Mouse (Mus musculus) layer of hippocampus, adult 11-12 months (tissue): Measurements from ENCODE around the gene Ehf.
A peak's percentile ranks its signal among the peaks of the same experiment; 100 is the strongest.

Source experiments
- DNase-seq: peaks from one replicate; pipeline ENCODE4 v3.0.0; 2022; ENCODE audit warnings: low spot score

The Ehf gene

DNA sequence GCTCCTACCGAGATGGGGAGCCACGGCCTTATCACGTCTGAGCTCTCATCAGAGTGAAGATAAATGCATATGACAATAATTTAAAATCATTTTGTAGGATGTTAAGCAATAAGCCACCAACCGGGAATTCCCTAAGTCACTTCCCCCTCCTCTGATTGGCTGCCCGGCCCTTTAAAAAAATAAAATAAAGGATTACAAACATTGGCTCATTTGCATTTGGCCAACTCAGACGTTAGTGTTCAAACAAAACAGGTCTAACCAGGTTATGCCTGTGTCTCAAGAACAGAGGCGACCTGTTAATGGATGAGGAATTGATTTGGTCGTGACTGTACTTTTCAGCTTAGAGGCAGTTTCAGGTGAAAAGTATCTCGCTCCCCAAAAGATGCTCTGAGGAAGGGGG lies at the start of gene Ehf:
Ehf (minus strand) TSS at position 147 of the 400 bp plus-strand sequence.
- no peak for DNase-seq

DNA sequence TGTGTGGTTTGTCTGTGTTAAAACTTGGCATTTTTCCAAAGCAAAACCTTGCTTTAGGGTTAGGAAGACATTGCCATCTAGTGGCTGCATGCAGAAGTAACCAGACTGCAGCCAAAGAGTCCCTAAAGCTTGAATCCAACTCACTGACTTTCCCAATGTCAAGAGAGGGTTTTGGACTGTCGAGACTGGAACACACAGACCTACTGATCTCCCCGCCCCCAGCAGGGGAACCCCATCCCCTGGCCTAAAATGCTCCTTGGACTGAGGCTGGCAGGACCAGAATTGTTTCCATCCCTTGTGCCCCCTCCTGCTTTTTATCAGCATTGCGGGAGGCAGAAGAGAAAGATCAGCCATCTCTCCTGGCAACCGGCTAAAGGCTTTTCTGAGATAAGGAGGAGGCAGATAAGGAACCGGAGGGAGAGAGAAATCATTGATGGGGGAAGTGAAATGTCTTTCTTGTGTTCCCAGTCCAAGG lies 44.4 kb upstream of the Ehf start:
- DNase-seq: peak; percentile 73

DNA sequence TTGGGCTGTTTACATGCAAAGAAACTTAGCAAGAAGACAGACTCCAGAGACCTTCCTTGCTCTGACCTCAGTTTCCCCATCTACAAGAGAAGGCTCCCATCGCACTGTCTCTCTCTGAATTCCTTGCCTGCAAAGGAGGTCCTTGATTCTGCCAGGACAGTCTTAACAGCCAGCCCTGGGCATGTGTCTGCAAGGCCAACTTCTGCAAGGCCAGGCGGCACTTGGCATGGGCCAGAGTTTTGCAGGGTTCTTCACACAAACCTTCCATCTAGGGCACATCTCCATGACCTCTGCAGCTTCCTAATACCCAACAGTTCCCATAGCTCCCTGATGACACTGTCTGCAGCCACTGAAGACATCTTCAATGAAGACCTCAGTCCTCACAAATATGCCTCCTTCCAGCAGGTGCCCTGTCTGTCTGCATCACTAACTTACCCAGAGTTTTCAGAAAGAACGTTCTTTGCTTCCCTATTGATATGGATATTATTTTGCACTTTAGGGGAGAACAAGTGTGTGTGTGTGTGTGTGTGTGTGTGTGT lies 43.7 kb upstream of the Ehf start:
- DNase-seq: no peak

DNA sequence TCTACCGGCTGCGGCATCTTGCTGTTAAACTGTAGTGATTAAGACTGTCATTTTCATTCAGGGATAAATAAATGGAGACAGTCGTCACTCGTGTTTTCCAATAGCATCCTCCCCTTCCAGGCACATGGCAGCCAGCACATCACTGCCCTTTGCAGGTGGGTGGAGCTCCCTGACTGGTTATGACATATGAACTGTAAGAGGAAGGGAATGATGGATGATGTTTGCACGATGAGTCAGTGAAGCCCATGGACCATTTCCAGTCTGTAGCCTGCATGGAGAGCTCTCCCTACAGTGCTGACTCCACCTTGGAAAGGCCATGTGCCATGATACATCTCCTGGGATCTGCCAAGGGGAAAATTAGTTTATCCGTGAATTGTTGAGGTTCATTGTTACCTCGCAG lies 40.5 kb upstream of the Ehf start:
- DNase-seq: no peak

DNA sequence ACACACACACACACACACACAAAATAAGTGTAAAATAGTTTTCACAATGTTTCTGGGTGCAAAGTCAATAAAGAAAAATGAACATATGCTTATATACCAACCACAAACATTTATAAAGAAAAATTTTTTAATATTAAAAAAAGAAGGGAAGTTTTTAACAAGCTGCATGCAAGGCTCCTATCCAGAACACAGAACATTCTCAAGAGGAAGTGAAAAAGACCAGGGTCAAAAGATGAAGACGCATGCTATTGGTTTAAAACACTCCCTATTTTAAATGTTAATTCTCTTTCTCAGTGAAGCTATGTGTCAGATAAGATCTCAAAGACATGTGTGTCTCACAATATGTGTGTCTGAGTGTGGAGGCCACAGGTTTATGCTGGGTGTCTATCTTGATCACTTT lies 39.0 kb upstream of the Ehf start:
- DNase-seq: no peak

DNA sequence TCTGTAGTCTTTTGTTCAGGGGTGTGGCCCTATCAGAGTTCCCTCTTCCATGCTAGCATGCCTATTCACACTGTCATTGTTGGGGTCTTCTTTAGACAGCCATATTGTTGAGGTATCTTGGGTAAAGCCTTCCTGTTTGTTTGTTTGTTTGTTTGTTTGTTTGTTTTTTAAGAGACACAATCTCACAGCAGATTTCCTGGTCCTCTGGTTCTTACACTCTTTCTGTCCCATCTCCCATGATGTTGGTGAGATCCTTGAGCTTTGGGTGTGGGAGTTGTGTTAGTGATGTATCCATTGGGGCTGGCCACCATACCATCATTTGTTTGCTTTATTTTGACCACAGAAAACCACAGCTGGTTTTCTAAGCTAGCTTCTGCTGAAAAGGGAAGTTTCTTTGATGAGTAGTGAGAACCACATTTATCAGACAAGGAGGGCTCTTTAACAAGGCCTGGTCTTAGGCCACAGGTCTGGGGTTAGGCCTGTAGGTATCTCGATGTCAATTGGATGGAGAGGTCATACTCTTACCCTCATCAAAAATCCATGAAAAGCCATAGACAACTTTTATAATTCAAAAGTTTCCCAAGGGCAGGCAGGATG lies 38.4 kb upstream of the Ehf start:
- no peak for DNase-seq

DNA sequence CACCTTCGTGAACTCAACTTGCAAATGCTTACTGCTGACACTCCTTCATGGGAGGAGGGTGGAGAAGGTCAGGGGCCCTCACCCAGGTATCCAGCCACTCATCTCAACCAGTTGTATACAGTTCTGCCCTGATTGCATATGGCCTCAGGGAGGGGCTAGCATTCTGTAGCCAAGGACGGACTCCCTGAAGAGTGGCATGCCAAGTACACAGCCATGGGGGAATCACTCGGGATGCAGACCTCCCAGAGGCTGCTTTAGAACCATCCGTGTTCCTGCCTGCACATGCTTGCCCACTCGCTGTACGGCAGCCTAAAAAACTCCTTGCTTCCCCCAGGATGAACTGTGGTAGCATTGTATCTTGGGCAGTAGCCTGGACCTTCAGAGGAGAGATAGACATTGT lies 35.6 kb upstream of the Ehf start:
- no peak for DNase-seq

DNA sequence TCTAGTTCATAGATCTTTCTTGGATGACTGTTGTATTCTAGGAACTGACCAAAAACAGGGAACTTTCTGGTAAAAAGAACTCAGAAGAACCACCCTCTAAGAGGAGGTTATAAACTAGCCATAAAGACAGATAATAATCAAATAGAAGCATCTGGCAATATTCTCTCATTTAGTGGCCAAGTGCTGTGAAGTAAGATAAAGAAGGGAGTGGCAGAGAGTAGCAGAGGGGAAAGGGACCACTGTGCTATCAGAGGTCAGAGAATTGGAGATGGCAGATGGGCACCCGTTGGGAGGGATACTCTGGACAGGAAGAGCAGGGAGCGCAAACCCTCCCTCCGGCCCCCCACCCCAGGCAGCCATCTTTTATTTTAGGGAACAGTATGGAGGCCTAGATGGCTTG lies 34.3 kb upstream of the Ehf start:
- no peak for DNase-seq

DNA sequence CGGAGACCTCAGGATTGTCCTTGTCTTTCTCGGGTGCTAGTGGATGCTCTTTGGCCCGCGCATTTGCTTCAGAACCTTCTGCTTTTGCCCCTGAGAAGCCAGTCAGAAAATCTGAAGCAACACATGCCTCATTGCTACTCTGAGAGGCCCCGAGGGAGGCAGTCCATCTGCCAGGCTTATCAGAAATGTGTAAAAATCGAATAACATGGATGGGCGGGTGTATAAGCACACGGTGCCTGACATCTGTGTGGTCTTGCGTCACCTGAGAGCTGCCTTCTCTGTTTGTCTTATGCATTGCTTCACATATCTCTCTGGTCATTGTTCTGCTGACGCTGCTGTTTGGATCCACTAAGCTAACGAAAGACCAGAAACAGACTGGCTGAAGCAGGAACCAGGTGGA lies 33.5 kb upstream of the Ehf start:
- peak; percentile 10 for DNase-seq

DNA sequence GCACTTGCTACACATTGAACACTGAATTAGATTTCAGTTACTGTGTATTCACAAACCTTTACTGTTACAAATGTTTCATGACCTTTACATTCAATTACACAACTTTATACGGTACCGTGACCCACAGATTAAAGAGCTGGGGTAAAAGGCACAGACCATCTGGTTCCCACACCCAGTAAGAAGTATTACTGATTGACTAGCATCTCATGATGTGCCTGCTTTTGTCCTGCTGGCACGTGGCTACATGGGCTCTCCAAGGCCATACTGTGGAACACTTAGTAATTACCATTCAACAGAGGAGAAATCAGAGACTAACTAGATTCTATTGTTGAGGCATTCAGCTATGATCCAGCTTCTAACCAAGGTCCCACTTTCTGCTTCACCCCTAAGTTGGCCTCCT lies 32.9 kb upstream of the Ehf start:
- DNase-seq: no peak

DNA sequence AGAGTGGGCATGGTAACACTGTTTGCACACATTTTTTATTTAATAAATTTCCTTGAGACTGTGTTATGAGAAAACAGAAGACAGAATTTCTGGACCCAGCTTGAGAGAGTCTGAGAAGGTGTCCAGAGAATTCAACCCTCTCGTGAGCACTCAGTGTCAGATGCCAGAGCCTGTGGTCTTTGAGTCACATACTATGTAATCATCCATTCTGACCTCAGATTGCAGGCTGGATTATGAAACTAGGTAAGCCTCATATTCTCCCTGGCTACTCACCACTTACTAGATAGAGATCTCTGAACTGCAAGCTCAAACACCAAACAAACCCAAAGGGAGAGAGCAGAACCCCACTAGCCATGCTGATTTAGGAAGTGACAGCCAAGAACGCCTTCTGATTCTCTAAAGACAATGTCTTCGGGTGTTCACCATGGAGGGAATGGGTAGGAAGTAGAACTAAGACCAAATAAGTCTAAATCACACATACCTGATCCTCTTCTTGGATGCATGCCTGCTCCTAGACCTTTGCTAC lies 28.7 kb upstream of the Ehf start:
- no peak for DNase-seq

DNA sequence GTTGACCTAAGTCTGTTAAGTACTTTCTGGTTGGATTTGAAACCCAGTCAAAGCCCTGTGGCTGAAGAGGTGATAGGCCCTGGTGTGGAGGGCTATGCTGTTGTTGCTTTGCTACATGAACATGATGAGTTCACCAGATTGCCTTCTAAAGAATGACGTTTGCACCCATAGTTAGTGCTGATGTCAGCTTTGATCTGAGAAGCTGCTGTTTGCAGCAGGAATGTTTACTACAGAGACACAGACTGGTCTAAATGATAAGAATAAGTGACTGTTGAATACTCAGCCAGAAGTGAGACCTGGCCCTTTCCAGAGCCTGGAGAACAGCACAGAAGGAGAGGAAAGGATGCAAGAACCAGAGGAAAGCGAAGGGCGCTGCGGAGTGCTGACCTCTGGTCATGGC lies 25.7 kb upstream of the Ehf start:
- DNase-seq: no peak

DNA sequence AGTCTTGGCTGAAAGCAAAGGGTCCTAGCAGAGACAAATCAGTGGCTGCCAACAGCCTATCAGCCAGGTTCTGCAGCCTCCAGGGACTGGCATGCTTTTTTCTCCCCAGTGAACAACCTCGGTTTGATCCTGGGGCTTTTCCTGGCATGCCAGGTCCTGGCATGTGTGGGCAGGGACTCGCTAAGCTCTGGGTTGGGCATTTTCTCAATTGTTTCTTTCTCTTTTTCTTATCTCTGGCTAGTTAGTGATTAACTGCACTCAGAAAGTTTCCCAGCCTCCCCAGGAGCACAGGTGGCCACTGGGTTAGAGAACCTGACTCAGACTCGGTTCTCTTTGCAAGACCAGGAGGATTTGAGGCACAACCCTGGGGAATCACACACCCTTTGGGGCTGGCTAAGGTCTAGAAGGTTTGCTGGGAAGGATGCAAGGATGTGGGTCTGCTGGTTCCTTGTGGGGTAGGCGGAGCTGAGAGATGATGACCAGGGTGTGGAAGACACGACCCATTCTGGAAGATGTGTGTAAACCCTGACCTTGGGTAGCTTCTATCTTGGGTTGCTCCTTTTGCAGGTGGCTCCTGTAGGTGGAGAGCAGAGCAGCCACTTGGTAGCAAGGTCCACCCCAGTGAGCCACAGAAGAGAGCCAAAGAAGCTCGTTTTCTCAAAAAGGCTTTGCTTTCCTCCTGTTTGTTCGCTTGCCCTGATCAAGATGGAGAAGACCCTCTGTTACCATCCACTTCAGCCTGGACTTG lies 22.4 kb upstream of the Ehf start:
- no peak for DNase-seq

DNA sequence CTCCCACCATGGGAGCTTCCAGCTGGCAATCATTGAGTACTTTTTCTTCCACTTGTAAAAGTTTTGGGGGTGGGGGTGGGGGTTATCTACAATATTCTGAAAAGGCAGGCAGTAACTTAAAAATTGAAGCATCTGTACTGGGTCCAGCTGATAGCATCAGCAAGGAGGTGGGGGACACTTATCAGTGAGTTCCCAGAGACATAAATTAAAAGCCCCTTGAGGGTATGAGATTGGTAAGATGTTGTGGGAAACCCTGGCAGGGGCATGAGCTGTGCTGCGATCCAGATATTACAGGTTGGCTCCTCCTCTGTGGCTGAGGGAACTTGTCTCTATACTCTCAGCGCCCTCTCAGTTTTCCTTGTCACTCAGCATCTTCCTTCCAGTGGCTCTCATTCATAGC lies 21.2 kb upstream of the Ehf start:
- no peak for DNase-seq

DNA sequence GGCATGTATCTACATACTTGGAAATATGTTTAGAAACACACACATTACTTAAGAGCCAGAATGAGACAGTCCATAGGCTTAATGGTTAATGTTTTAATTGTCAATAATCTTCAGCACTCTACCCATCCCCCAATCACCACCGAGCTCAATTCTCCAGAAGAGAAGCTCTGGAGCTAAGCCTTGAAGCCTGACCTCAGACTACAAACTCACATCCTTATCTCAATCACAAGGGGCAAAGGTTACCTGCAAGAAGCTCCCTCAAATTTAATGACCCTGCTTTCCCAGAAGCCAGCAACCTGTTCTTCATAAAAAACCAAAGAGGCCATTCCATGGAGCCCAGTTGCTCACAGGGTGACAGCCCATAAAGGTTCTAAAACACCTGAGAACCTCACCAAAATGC lies 19.1 kb upstream of the Ehf start:
- no peak for DNase-seq

DNA sequence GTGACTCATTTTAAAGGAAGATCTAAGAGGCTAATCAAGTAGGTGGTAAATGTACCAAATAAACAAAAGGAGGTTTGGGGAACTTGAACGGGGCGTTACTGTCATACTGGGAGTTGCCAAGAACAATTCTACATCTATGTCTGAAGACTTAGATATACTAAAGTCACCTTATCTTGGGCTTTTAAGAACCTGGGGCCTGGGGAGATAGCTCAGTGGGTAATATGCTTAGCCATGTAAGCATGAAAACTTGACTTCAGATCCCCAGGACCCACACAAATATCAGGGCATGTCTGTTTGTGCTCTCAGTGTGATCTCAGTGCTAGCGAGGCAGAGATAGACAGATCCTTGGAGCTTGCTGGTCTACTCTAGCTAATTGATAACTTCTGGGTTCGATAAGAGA lies 18.6 kb upstream of the Ehf start:
- DNase-seq: no peak

DNA sequence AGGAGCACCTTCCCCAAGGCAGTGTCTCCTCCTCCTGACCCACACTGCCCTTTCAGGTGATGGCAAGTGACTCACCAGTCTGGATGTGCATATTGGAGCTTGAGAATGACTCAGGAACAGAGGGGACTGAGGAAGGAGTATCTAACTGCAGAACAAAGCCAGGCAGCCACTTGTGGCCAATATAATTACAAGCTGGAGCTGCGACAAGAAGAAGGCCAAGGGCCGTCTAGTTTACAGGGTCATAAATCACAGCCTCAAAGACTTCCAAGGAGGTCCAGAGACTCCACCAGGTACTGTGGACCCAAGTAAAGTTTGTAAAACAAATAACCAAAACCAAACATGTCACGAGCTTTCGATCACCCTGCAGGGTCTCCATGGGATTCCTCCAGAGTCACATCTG lies 10.9 kb upstream of the Ehf start:
- DNase-seq: no peak

DNA sequence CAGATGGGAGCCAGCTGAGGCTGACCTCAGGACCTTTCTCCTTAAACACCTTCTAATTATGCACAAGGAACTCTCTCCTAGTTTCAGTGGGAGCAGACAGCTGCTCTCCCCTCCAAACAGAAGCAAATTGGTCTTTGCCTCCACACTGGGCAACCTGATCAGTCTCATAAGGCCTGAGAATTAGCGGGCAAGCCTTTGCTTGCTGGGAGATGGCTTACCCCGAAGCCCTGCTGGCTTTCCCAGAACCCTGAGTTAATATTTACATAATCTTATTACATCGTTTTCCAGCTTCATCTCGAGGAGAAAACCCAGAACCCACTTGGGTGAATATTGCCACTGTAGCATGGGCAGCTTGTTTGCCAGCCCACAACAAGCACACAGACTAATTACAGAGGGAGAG lies 9.6 kb upstream of the Ehf start:
- no peak for DNase-seq

DNA sequence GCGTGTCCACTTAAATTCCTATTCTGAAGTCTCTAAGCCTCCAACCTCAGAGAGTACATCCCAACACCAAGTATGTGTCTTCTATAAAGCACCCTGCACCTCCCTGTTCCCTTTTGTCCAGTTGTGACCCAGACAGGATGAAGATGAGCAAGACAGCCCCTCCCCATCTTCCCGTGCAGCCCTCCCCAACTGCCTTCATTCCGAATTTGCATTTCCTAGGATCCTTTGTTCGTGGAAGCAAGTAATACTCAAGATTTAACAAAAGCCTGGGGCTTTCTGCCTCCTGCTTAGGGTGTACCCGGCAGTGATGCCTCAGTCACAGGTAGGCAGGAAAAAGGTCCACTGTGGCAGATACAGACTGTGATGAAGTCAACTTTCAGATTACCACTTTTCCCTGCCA lies 7.6 kb upstream of the Ehf start:
- no peak for DNase-seq

DNA sequence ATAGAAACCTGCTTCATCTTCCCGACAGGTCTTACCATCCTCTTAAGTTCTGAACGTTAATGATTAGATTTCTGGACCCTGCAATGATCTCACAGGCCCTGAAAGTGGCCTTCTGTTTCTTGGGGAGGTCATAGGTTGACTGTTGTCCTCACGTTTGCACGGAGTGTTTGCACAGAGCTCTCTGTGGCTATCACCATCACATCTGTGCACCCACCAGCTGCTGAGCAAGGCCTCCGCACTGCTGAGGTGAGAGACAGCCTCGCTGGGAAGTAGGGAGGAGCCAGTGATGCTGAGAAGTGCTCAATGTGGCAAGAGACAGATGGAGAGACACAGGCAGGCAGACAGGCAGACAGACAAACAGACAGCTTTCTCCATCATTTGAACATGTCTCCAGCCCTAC lies 3.6 kb upstream of the Ehf start:
- DNase-seq: no peak

DNA sequence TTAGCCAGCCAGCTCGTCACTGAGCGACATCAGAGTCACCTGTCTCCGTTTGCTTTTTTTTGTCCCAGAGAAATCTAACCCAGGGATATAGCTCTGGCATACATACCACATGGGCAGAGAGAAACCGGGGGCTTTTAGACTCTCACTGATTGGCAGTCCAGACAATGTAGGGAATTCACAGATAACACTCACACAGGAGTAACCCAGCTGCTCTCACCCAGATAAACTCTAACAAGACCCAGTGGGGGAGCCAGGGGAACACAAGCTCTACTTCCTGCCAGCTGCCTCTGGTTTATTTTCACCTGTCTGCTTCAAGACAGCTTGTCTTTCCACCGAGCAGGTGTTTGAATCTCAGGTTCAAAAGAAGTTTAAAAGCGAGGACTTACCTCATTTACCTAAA lies 409 bp downstream of the Ehf start:
- no peak for DNase-seq

DNA sequence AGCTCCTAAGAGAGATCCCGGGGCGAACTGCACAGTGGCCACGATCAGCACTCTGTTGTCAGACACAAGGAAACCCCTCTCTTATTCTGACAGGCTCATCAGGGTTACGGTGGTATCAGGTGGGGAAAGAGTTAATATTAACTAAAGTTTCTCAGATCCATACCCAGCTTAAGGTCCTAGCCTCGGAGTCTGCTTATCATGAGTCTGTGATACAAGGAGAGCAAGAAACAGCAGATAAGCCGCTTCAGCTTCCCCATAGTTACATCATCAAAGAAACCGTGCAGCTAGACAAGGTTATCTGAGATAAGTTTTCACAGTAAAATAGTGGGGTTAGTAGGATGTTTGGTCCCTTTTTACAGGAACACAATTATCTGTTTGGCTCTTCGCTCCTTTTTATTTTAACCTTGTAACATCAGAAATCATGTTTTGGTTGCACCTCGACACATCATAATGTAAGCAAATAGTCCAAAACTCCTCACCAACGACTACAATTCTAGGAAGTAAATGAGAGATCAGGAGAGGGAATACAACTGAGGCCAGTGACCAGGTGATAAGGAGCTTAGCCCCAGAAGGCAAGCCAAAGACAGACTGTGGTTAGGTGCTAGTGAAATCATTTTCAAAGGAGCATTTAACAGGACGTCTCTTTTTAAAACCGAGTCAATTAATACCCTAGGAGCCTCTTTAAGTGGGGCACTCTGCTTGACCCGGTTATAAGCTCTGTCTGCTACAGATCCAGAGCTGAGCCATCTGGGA lies 4.2 kb downstream of the Ehf start:
- DNase-seq: no peak

DNA sequence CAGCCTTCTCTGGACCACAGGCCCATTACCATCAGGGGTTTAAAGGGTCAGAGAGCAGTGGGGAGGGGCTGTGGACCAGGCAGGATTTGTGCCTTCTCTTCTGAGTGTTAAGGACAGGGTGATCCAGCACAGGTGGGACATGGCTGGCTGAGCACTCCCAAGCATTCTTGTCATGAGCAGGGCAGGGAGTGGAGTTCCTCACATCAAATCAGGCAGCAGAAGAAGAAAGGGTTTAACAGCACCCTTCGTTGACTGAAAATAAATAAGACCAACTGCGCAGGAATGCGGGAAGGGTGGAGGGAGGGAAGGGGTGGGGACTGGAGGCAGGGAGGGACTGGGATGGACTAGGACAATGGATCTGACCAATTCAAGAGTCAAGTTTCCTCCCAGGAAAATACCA lies 8.6 kb downstream of the Ehf start:
- no peak for DNase-seq
